Mouse (Mus musculus): Measurements from ENCODE around the gene Edc4. TPM values are rescaled to one million over a fixed set of nuclear protein-coding genes. Genes with fewer than 3 reads are reported as not detected.
"Not testable (repeated sequence)": the region's sequence is repeated elsewhere in the genome, so short reads cannot be mapped to it uniquely, and the experiment has no call there.

The Edc4 gene
- polyA plus RNA-seq (2016; fragmentation: Nextera tagmentation; extraction: Ambion mirVana) = 69.3 and 72.1 TPM in 2 replicates

- whole genome bisulfite sequencing = 1% methylated on average over 45 of the region's 45 CpGs
These were observed at the start of gene Edc4 for GRCm38 (mm10) chr8:105880754-105881520. TSS of gene Edc4 (plus strand) at chr8:105880881.

GRCm38 (mm10) chr8:105833740-105834139 lies 46.9 kb upstream of the Edc4 start:
- H3K27me3 ChIP-seq; H3K4me3 ChIP-seq; H3K27ac ChIP-seq; ATAC-seq (ENCODE audit: low FRiP score); H3K4me1 ChIP-seq; H3K9ac ChIP-seq; H3K4me2 ChIP-seq (replicated peaks); H3K36me3 ChIP-seq; H3K9me3 ChIP-seq (replicated peaks): not testable (repeated sequence)
- WGBS = 84% methylated on average over 2 of the region's 2 CpGs

More at GRCm38 (mm10) chr8:105880754-105881520, at the start of gene Edc4:
- Histone ChIP-seq H3K36me3 (peaks cover 57% of the 10 kb centered on the region), H3K27me3 (no peaks in the 10 kb centered on the region), H3K27ac (peak within 1 kb of the TSS; percentile 68), H3K9me3 (replicated peaks) (no peaks in the 10 kb centered on the region), H3K4me3 (peak within 1 kb of the TSS; percentile 88), H3K4me1 (peaks cover 24% of the 10 kb centered on the region), H3K9ac (peak within 1 kb of the TSS; percentile 92), H3K4me2 (replicated peaks) (peak within 1 kb of the TSS; percentile 90)
- peak; percentile 77 for ATAC-seq (ENCODE audit: low FRiP score)

GRCm38 (mm10) chr8:105835318-105835717 lies 45.4 kb upstream of the Edc4 start:
- Histone ChIP-seq H3K9me3 (replicated peaks) (no peaks in the 10 kb centered on the region), H3K36me3 (no peaks in the 10 kb centered on the region), H3K4me1 (no peaks in the 10 kb centered on the region), H3K4me3 (no peak overlapping the region), H3K9ac (no peak overlapping the region), H3K4me2 (replicated peaks) (no peak overlapping the region), H3K27me3 (no peaks in the 10 kb centered on the region), H3K27ac (no peak overlapping the region)
- 30% methylated on average over 11 of the region's 11 CpGs for WGBS
- ATAC-seq (ENCODE audit: low FRiP score) = no peak

GRCm38 (mm10) chr8:105836991-105837390 lies 43.7 kb upstream of the Edc4 start:
- ATAC-seq (ENCODE audit: low FRiP score) = no peak
- Histone ChIP-seq H3K4me3 (no peak overlapping the region), H3K4me1 (no peaks in the 10 kb centered on the region), H3K27me3 (no peaks in the 10 kb centered on the region), H3K9ac (no peak overlapping the region), H3K4me2 (replicated peaks) (no peak overlapping the region), H3K9me3 (replicated peaks) (no peaks in the 10 kb centered on the region), H3K36me3 (no peaks in the 10 kb centered on the region), H3K27ac (no peak overlapping the region)
- WGBS = 84% methylated on average over 6 of the region's 6 CpGs

GRCm38 (mm10) chr8:105839209-105839608 lies 41.5 kb upstream of the Edc4 start:
- Histone ChIP-seq H3K4me3 (no peak overlapping the region), H3K9me3 (replicated peaks) (no peaks in the 10 kb centered on the region), H3K27ac (no peak overlapping the region), H3K4me2 (replicated peaks) (no peak overlapping the region), H3K4me1 (no peaks in the 10 kb centered on the region), H3K27me3 (no peaks in the 10 kb centered on the region), H3K9ac (no peak overlapping the region), H3K36me3 (peaks cover 8% of the 10 kb centered on the region)
- ATAC-seq (ENCODE audit: low FRiP score) = no peak
- 91% methylated on average over 5 of the region's 5 CpGs for WGBS

GRCm38 (mm10) chr8:105846678-105847077 lies 34.0 kb upstream of the Edc4 start:
- Histone ChIP-seq H3K9ac (no peak overlapping the region), H3K4me1 (peaks cover 7% of the 10 kb centered on the region), H3K27me3 (no peaks in the 10 kb centered on the region), H3K9me3 (replicated peaks) (no peaks in the 10 kb centered on the region), H3K27ac (no peak overlapping the region), H3K36me3 (peaks cover 63% of the 10 kb centered on the region), H3K4me2 (replicated peaks) (no peak overlapping the region), H3K4me3 (no peak overlapping the region)
- 93% methylated on average over 11 of the region's 11 CpGs for WGBS
- ATAC-seq (ENCODE audit: low FRiP score) = no peak

- peaks cover 10% of the 10 kb centered on the region for H3K4me1 ChIP-seq
- H3K9me3 ChIP-seq (replicated peaks) = no peaks in the 10 kb centered on the region
- H3K36me3 ChIP-seq = peaks cover 47% of the 10 kb centered on the region
- ATAC-seq (ENCODE audit: low FRiP score) = no peak
- H3K27me3 ChIP-seq = no peaks in the 10 kb centered on the region
- H3K27ac ChIP-seq = no peak overlapping the region
- no peak overlapping the region for H3K4me3 ChIP-seq
- H3K9ac ChIP-seq = no peak overlapping the region
- 76% methylated on average over 4 of the region's 4 CpGs for WGBS
- H3K4me2 ChIP-seq (replicated peaks) = 0 out of 2 replicates have a peak overlapping the region, but pooled peaks have one; percentile 84
These were observed 30.7 kb upstream of the Edc4 start for GRCm38 (mm10) chr8:105850014-105850413.

- H3K36me3 ChIP-seq = peaks cover 41% of the 10 kb centered on the region
These were observed 30.1 kb upstream of the Edc4 start for GRCm38 (mm10) chr8:105850611-105851010.

GRCm38 (mm10) chr8:105851651-105852143 lies 29.0 kb upstream of the Edc4 start:
- H3K27ac ChIP-seq = peak overlapping the region; percentile 77
- H3K4me3 ChIP-seq = peak overlapping the region; percentile 77
- peak overlapping the region; percentile 87 for H3K9ac ChIP-seq
- H3K4me1 ChIP-seq = peaks cover 17% of the 10 kb centered on the region
- no peaks in the 10 kb centered on the region for H3K27me3 ChIP-seq
- H3K36me3 ChIP-seq = peaks cover 30% of the 10 kb centered on the region
- H3K4me2 ChIP-seq (replicated peaks) = peak overlapping the region; percentile 84
- no peaks in the 10 kb centered on the region for H3K9me3 ChIP-seq (replicated peaks)
- under 1% methylated on average over 34 of the region's 34 CpGs for WGBS
- peak; percentile 79 for ATAC-seq (ENCODE audit: low FRiP score)

More at GRCm38 (mm10) chr8:105850611-105851010, 30.1 kb upstream of the Edc4 start:
- no peak overlapping the region for H3K9ac ChIP-seq
- no peak overlapping the region for H3K27ac ChIP-seq
- peak overlapping the region; percentile 13 for H3K4me3 ChIP-seq
- peak overlapping the region; percentile 84 for H3K4me2 ChIP-seq (replicated peaks)
- peaks cover 10% of the 10 kb centered on the region for H3K4me1 ChIP-seq
- no peaks in the 10 kb centered on the region for H3K27me3 ChIP-seq
- 82% methylated on average over 7 of the region's 7 CpGs for WGBS
- H3K9me3 ChIP-seq (replicated peaks) = no peaks in the 10 kb centered on the region
- ATAC-seq (ENCODE audit: low FRiP score) = no peak

- peaks cover 24% of the 10 kb centered on the region for H3K36me3 ChIP-seq
- no peaks in the 10 kb centered on the region for H3K27me3 ChIP-seq
- H3K4me2 ChIP-seq (replicated peaks) = no peak overlapping the region
- H3K27ac ChIP-seq = no peak overlapping the region
- peaks cover 22% of the 10 kb centered on the region for H3K4me1 ChIP-seq
- no peak overlapping the region for H3K9ac ChIP-seq
- peak overlapping the region; percentile 77; the same call in 1 of the 2 replicates for H3K4me3 ChIP-seq
- ATAC-seq (ENCODE audit: low FRiP score) = peak; percentile 0; the same call in 1 of the 2 replicates
- H3K9me3 ChIP-seq (replicated peaks) = no peaks in the 10 kb centered on the region
- 81% methylated on average over 12 of the region's 12 CpGs for WGBS
These were observed 28.4 kb upstream of the Edc4 start for GRCm38 (mm10) chr8:105852146-105852729.

- Histone ChIP-seq H3K4me2 (replicated peaks) (no peak within 1 kb of the TSS), H3K27ac (no peak within 1 kb of the TSS), H3K4me3 (no peak within 1 kb of the TSS), H3K9ac (no peak within 1 kb of the TSS), H3K36me3 (peaks cover 15% of the 10 kb centered on the region), H3K27me3 (no peaks in the 10 kb centered on the region), H3K9me3 (replicated peaks) (no peaks in the 10 kb centered on the region), H3K4me1 (peaks cover 29% of the 10 kb centered on the region)
- ATAC-seq (ENCODE audit: low FRiP score) = no peak
- WGBS = 90% methylated on average over 3 of the region's 3 CpGs
These were observed 27.5 kb upstream of the Edc4 start, which contains the start of gene Cenpt for GRCm38 (mm10) chr8:105853178-105853577. TSS of gene Cenpt (minus strand) at chr8:105853278.

GRCm38 (mm10) chr8:105854303-105854702 lies 26.4 kb upstream of the Edc4 start:
- peak overlapping the region; percentile 81; the same call in 1 of the 2 replicates for H3K27ac ChIP-seq
- H3K4me2 ChIP-seq (replicated peaks) = peak overlapping the region; percentile 84
- H3K9me3 ChIP-seq (replicated peaks) = no peaks in the 10 kb centered on the region
- no peaks in the 10 kb centered on the region for H3K27me3 ChIP-seq
- H3K9ac ChIP-seq = peak overlapping the region; percentile 70; the same call in 1 of the 2 replicates
- peaks cover 31% of the 10 kb centered on the region for H3K4me1 ChIP-seq
- peaks cover 4% of the 10 kb centered on the region for H3K36me3 ChIP-seq
- H3K4me3 ChIP-seq = peak overlapping the region; percentile 65
- no peak for ATAC-seq (ENCODE audit: low FRiP score)
- 27% methylated on average over 8 of the region's 8 CpGs for WGBS
